Mouse (Mus musculus) thymus, adult 2 months (tissue): ENCODE measurements around the gene Rccd1.

Experiments
- CTCF ChIP-seq: fragments of 200-500 bp; IDR thresholded peaks from 2 replicates; pipeline ENCODE4 v1.5.1; 2012; ENCODE audit warnings: mild to moderate bottlenecking, control low read depth, low read length, moderate library complexity, borderline replicate concordance; ENCODE audit not compliant: control insufficient read depth, poor library complexity, insufficient read depth; ENCODE audit errors: extremely low read depth
- POLR2A ChIP-seq: fragments of 200-500 bp; IDR thresholded peaks from 2 replicates; pipeline ENCODE4 v1.6.1; 2012; ENCODE audit warnings: mild to moderate bottlenecking, low read length, control low read depth, moderate library complexity; ENCODE audit not compliant: control insufficient read depth, poor library complexity, insufficient read depth; ENCODE audit errors: extremely low read depth

DNA sequence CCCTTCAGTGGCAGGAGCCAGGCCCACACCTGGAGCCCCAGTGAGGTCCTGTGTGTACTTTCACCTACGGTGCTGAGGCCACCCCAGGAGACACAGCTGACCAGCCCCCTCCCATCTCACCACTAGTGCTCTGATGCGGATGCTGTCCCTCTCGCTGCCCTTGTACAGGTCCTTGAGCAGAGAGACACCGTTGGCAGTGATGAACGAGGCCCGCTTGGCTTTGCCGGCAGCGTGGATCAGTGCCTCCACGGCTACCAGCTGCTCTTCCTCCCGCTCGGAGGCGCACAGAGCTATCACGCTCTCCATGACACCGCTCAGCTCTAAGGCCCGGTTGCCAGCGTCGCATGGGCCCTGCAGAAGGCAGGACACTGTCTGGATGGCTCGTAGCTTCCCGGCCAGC is 7.2 kb upstream of the Rccd1 start:
- no peak for TF ChIP-seq POLR2A
- TF ChIP-seq CTCF, result no peak
